Mouse (Mus musculus): ENCODE measurements around the gene Scimp. TPM values are rescaled to one million over a fixed set of nuclear protein-coding genes. Genes with fewer than 3 reads are reported as not detected.

The Scimp gene
- polyA plus RNA-seq, 1 experiment, result not detected

DNA sequence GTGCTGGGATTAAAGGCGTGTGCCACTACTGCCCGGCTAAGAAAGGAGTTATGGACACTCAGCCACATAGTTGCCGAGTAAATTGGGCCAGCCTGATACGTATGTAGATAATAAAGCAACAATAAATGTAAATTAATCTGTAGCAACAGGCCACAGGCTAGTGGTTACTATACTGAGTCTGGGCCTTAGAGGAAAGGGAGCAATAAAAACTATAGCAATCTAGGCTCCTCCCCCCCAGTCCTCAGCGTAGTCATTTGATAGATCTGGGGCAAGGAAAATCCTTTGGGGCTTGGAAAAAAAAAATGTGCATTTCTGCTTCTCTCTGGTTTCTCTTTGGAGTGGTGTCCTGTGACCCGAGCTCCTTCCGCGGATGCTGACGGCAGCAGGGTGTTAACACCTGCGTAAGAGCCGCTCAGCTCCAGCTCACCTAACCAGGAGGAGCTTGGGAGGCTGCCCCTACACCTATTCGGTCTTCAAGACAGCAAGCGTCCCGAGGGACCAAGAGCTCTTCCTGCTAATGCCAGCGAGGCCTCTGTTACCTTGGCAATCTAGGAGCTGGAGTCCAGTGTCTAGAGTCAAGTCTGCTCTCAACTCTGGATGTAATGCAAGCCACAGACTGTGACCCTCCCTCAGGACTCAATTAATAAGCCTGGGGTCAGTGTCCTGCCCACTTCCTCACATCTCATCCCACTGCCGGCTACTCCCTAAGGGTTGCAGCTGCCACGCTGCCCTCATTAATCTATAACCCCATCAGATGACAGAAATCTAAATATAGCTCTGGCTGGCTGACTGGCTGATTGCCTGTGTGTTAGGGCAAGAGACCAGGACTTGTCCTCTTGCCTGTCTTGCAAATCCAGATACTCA lies 9.6 kb upstream of the Scimp start:
- TF ChIP-seq MYOD1 (IDR thresholded peaks at IDR 0.05; ENCODE audit: control insufficient read depth, insufficient read length, low read depth) (peak; percentile 83), MYOG (IDR thresholded peaks at IDR 0.05; ENCODE audit: control insufficient read depth, extremely low read depth, insufficient read length) (no peak)
- Histone ChIP-seq H3K36me3 (ENCODE audit: control insufficient read depth, insufficient read depth) (no peaks in the 10 kb centered on the region), H3K79me2 (ENCODE audit: control insufficient read depth, insufficient read depth) (no peaks in the 10 kb centered on the region), H3K4me3 (ENCODE audit: insufficient read depth, poor library complexity, severe bottlenecking) (no peak overlapping the region), H3K27me3 (ENCODE audit: control insufficient read depth, insufficient read depth, insufficient read length) (no peaks in the 10 kb centered on the region), H3K79me3 (ENCODE audit: low read depth) (no peaks in the 10 kb centered on the region), H3ac (ENCODE audit: control insufficient read depth, insufficient read length, low read depth) (no peak overlapping the region)

DNA sequence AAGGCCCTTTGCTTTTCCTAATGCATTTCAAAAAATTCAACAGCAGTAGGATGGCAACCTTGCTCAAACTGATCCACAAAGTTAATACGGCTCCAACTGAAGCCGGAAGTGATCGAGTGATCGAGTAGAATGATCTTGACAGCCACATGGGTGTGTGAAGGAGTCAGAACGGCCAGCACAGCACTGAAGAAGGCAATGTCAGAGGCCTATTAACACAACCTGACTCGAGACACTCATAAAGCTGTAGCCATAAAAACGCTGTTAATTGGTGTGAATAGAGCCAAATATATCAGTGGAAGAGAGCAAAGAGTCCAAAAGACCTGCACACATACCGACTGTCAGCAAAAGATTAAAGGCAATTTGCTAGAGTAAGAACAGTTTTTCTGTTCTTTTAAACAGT lies 7.7 kb upstream of the Scimp start:
- Histone ChIP-seq H3K79me2 (ENCODE audit: control insufficient read depth, insufficient read depth) (no peaks in the 10 kb centered on the region), H3K27me3 (ENCODE audit: control insufficient read depth, insufficient read depth, insufficient read length) (no peaks in the 10 kb centered on the region), H3K36me3 (ENCODE audit: control insufficient read depth, insufficient read depth) (no peaks in the 10 kb centered on the region), H3K4me3 (ENCODE audit: insufficient read depth, poor library complexity, severe bottlenecking) (no peak overlapping the region), H3K79me3 (ENCODE audit: low read depth) (no peaks in the 10 kb centered on the region), H3ac (ENCODE audit: control insufficient read depth, insufficient read length, low read depth) (no peak overlapping the region)
- TF ChIP-seq CTCF (IDR thresholded peaks at IDR 0.05; ENCODE audit: control insufficient read depth, insufficient read depth, insufficient read length) (no peak), MYOD1 (IDR thresholded peaks at IDR 0.05; ENCODE audit: control insufficient read depth, insufficient read length, low read depth) (no peak), FOSL1 (IDR thresholded peaks at IDR 0.05; ENCODE audit: insufficient read depth, low read length, poor library complexity, severe bottlenecking) (no peak), CEBPB (IDR thresholded peaks at IDR 0.05; ENCODE audit: low read depth) (no peak), MYOG (IDR thresholded peaks at IDR 0.05; ENCODE audit: control insufficient read depth, extremely low read depth, insufficient read length) (no peak), MAX (IDR thresholded peaks at IDR 0.05) (no peak), USF1 (IDR thresholded peaks at IDR 0.05; ENCODE audit: low read depth) (no peak)

DNA sequence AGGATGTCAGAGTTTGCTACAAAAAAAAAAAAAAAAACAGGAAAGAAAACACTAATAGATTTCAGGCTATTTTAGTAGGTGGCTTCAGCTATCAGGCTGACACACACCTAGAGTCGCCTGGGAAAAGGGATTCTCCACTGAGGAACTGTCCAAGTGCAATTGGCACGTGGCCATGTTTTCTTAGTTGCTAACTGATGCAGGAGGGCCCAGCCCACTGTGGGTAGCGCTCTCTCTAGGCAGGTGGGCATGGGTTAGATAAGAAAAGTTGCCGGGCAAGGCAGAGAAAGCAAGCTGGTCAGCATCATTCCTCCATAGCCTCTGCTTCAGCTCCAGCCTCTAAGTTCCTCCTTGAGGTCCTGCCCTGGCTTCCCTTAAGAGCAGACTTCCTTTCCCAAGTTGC lies 4.4 kb upstream of the Scimp start:
- no peak overlapping the region for H3K4me3 ChIP-seq (ENCODE audit: insufficient read depth, poor library complexity, severe bottlenecking)
- no peaks in the 10 kb centered on the region for H3K36me3 ChIP-seq (ENCODE audit: control insufficient read depth, insufficient read depth)
- H3K79me2 ChIP-seq (ENCODE audit: control insufficient read depth, insufficient read depth), result no peaks in the 10 kb centered on the region
- no peaks in the 10 kb centered on the region for H3K79me3 ChIP-seq (ENCODE audit: low read depth)
- no peak overlapping the region for H3ac ChIP-seq (ENCODE audit: control insufficient read depth, insufficient read length, low read depth)
- H3K27me3 ChIP-seq (ENCODE audit: control insufficient read depth, insufficient read depth, insufficient read length), result no peaks in the 10 kb centered on the region
- TF ChIP-seq USF1 (IDR thresholded peaks at IDR 0.05; ENCODE audit: low read depth) (no peak), CTCF (IDR thresholded peaks at IDR 0.05; ENCODE audit: control insufficient read depth, insufficient read depth, insufficient read length) (no peak), MYOD1 (IDR thresholded peaks at IDR 0.05; ENCODE audit: control insufficient read depth, insufficient read length, low read depth) (no peak), MYOG (IDR thresholded peaks at IDR 0.05; ENCODE audit: control insufficient read depth, extremely low read depth, insufficient read length) (no peak), CEBPB (IDR thresholded peaks at IDR 0.05; ENCODE audit: low read depth) (no peak), MAX (IDR thresholded peaks at IDR 0.05) (no peak), FOSL1 (IDR thresholded peaks at IDR 0.05; ENCODE audit: insufficient read depth, low read length, poor library complexity, severe bottlenecking) (no peak)

DNA sequence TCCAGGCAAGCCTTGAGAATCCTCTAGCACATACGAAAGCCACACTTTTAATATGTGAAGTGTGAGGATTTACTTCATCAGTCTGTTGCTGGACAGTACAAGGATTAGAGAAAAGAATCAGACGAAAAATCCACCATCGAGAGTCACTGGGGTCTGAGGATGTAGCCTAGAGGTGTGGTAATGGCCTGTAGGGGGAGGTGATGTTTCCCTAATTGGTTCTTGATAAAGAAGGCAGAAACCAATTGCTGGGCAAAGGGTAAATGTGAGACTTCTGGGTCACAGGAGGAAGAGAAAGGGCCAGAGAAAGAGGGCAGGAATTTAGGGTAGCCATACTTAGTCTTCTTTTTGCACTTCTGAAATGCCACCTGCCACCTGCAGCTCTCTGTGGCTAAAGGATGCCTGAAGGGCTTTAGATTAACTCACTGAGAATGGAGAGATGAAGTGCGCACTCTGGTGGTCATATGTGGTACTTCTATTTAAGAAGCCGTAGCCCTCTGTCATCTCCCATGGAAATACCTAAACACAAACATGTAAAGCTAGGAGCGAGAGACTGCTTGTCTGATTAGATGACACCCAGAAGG lies 3.2 kb upstream of the Scimp start:
- H3K79me3 ChIP-seq (ENCODE audit: low read depth), result no peaks in the 10 kb centered on the region
- H3K36me3 ChIP-seq (ENCODE audit: control insufficient read depth, insufficient read depth), result no peaks in the 10 kb centered on the region
- H3K4me3 ChIP-seq (ENCODE audit: insufficient read depth, poor library complexity, severe bottlenecking), result no peak overlapping the region
- H3ac ChIP-seq (ENCODE audit: control insufficient read depth, insufficient read length, low read depth), result no peak overlapping the region
- no peak for TF ChIP-seq MAX (IDR thresholded peaks at IDR 0.05)
- peak; percentile 9 for TF ChIP-seq CTCF (IDR thresholded peaks at IDR 0.05; ENCODE audit: control insufficient read depth, insufficient read depth, insufficient read length)
- H3K27me3 ChIP-seq (ENCODE audit: control insufficient read depth, insufficient read depth, insufficient read length), result no peaks in the 10 kb centered on the region
- H3K79me2 ChIP-seq (ENCODE audit: control insufficient read depth, insufficient read depth), result no peaks in the 10 kb centered on the region

DNA sequence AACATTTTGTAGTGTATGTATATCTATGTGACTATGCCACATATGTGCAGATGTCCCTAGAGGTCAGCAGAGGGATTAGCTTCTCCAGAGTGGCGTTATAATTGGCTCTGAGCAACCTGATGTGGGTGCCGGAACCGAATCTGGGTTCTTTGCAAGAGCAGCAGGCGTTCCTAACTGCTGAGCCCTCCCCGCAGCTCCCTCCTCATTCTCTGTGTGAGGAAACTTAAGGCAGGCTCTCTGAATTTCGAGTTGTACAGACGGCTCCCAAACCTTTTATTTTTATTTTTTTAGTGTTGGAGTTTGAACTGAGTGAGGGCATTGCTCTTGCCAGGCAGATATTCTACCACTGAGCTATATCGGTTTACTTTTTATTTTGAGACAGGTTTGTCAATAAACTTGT lies 2.7 kb upstream of the Scimp start:
- TF ChIP-seq MYOD1 (IDR thresholded peaks at IDR 0.05; ENCODE audit: control insufficient read depth, insufficient read length, low read depth) (no peak), MAX (IDR thresholded peaks at IDR 0.05) (no peak), CEBPB (IDR thresholded peaks at IDR 0.05; ENCODE audit: low read depth) (no peak), CTCF (IDR thresholded peaks at IDR 0.05; ENCODE audit: control insufficient read depth, insufficient read depth, insufficient read length) (no peak), FOSL1 (IDR thresholded peaks at IDR 0.05; ENCODE audit: insufficient read depth, low read length, poor library complexity, severe bottlenecking) (no peak), USF1 (IDR thresholded peaks at IDR 0.05; ENCODE audit: low read depth) (no peak), MYOG (IDR thresholded peaks at IDR 0.05; ENCODE audit: control insufficient read depth, extremely low read depth, insufficient read length) (no peak)
- H3K36me3 ChIP-seq (ENCODE audit: control insufficient read depth, insufficient read depth), result no peaks in the 10 kb centered on the region
- no peak overlapping the region for H3ac ChIP-seq (ENCODE audit: control insufficient read depth, insufficient read length, low read depth)
- no peaks in the 10 kb centered on the region for H3K79me2 ChIP-seq (ENCODE audit: control insufficient read depth, insufficient read depth)
- H3K79me3 ChIP-seq (ENCODE audit: low read depth), result no peaks in the 10 kb centered on the region
- H3K4me3 ChIP-seq (ENCODE audit: insufficient read depth, poor library complexity, severe bottlenecking), result no peak overlapping the region
- H3K27me3 ChIP-seq (ENCODE audit: control insufficient read depth, insufficient read depth, insufficient read length), result no peaks in the 10 kb centered on the region

Data from C2C12 (cell line).